Mouse (Mus musculus): ENCODE results near the gene Ifitm3. TPM values are rescaled to one million over a fixed set of nuclear protein-coding genes. Genes with fewer than 3 reads are reported as not detected.

The Ifitm3 gene
- total RNA-seq (2021) = 10 to 100 TPM in 1 of 2 experiments, 1 to 10 TPM in 1; 6.9 to 13.0 TPM
- long read RNA-seq, experiment 1, partial matches to known transcripts = 0 of 3 reads
- long read RNA-seq, experiment 1, other reads (novel, unspliced or antisense) = 0 of 3 reads
- long read RNA-seq, experiment 2, transcript Ifitm3-201 (2 exons, 678 nt) = major isoform, 5 of 6 reads
- long read RNA-seq, experiment 2, partial matches to known transcripts = 1 of 6 reads
- long read RNA-seq, experiment 2, other reads (novel, unspliced or antisense) = 0 of 6 reads

- no peak for DNase-seq (ENCODE audit: low spot score in 2 of 2)
Measured at GRCm38 (mm10) chr7:141010593-141010992, at the start of gene Ifitm3. Gene Ifitm3, minus strand, starts transcription at chr7:141010770.

- no peak for DNase-seq (ENCODE audit: low spot score in 2 of 2)
Measured at GRCm38 (mm10) chr7:141059929-141060328, 49.4 kb upstream of the Ifitm3 start.

- DNase-seq (ENCODE audit: low spot score in 2 of 2) = no peak
Measured at GRCm38 (mm10) chr7:141058601-141059341, 48.2 kb upstream of the Ifitm3 start.

GRCm38 (mm10) chr7:141057541-141057940, 47.0 kb upstream of the Ifitm3 start:
- no peak for DNase-seq (ENCODE audit: low spot score in 2 of 2)

GRCm38 (mm10) chr7:141056976-141057375, 46.4 kb upstream of the Ifitm3 start:
- no peak for DNase-seq (ENCODE audit: low spot score in 2 of 2)

GRCm38 (mm10) chr7:141055785-141056184, 45.2 kb upstream of the Ifitm3 start:
- DNase-seq (ENCODE audit: low spot score in 2 of 2) = no peak

GRCm38 (mm10) chr7:141052421-141052820, 41.9 kb upstream of the Ifitm3 start:
- no peak for DNase-seq (ENCODE audit: low spot score in 2 of 2)

GRCm38 (mm10) chr7:141052016-141052415, 41.4 kb upstream of the Ifitm3 start:
- no peak for DNase-seq (ENCODE audit: low spot score in 2 of 2)

GRCm38 (mm10) chr7:141051060-141051685, 40.6 kb upstream of the Ifitm3 start:
- no peak for DNase-seq (ENCODE audit: low spot score in 2 of 2)

- no peak for DNase-seq (ENCODE audit: low spot score in 2 of 2)
Measured at GRCm38 (mm10) chr7:141049326-141049725, 38.8 kb upstream of the Ifitm3 start.

- DNase-seq (ENCODE audit: low spot score in 2 of 2) = peak; percentile 86 to 92
Measured at GRCm38 (mm10) chr7:141048226-141049218, 38.0 kb upstream of the Ifitm3 start.

- DNase-seq (ENCODE audit: low spot score in 2 of 2) = peak; percentile 69 to 77
Measured at GRCm38 (mm10) chr7:141047581-141048225, 37.1 kb upstream of the Ifitm3 start.

- no peak for DNase-seq (ENCODE audit: low spot score in 2 of 2)
Measured at GRCm38 (mm10) chr7:141046931-141047580, 36.5 kb upstream of the Ifitm3 start.

- DNase-seq (ENCODE audit: low spot score in 2 of 2) = no peak
Measured at GRCm38 (mm10) chr7:141042539-141042938, 32.0 kb upstream of the Ifitm3 start.

- DNase-seq (ENCODE audit: low spot score in 2 of 2) = peak; percentile 42 to 68
Measured at GRCm38 (mm10) chr7:141041661-141042060, 31.1 kb upstream of the Ifitm3 start.

- DNase-seq (ENCODE audit: low spot score in 2 of 2) = no peak
Measured at GRCm38 (mm10) chr7:141040867-141041606, 30.5 kb upstream of the Ifitm3 start.

- DNase-seq (ENCODE audit: low spot score in 2 of 2) = no peak
Measured at GRCm38 (mm10) chr7:141039386-141040107, 29.0 kb upstream of the Ifitm3 start.
